Mouse (Mus musculus): ENCODE results near the gene Zbed5. TPM values are rescaled to one million over a fixed set of nuclear protein-coding genes. Genes with fewer than 3 reads are reported as not detected.
"Not testable (repeated sequence)": the region's sequence is repeated elsewhere in the genome, so short reads cannot be mapped to it uniquely, and the experiment has no call there.

Zbed5 gene
- polyA plus RNA-seq, 1 experiment from 2014 or later: 1.8 TPM

DNA sequence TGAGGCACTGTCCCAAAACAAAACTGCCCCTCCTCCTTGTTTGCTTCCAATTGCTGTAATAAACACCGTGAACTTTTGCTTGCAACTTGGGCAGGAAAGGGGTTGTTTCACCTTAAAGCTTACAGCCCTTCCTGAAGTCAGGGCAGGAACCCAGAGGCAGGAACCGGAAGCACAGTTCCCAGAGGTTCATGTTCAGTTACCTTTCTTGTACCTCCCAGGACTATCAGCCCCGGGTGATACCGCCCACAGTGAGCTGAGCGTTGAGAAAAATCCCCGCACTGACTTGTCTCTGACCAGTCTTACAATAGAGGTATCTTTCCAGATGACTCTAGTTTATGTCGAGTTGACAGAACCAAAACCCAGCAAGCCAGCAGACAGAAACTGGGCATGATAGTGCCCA lies 14.1 kb downstream of the Zbed5 start:
- peak overlapping the region; percentile 95 for H3K4me2 ChIP-seq
- H3K27me3 ChIP-seq (replicated peaks): peaks cover 17% of the 10 kb centered on the region; the same call in 1 of the 2 replicates
- WGBS (ENCODE audit: insufficient replicate concordance): 61% methylated on average over 7 of the region's 7 CpGs
- H3K27ac ChIP-seq: no peak overlapping the region
- peak overlapping the region; percentile 63; the same call in 1 of the 2 replicates for H3K4me3 ChIP-seq
- no peaks in the 10 kb centered on the region for H3K36me3 ChIP-seq
- no peak overlapping the region for H3K9ac ChIP-seq
- peaks cover 21% of the 10 kb centered on the region for H3K4me1 ChIP-seq
- no peak for ATAC-seq
- no peaks in the 10 kb centered on the region for H3K9me3 ChIP-seq (replicated peaks)

DNA sequence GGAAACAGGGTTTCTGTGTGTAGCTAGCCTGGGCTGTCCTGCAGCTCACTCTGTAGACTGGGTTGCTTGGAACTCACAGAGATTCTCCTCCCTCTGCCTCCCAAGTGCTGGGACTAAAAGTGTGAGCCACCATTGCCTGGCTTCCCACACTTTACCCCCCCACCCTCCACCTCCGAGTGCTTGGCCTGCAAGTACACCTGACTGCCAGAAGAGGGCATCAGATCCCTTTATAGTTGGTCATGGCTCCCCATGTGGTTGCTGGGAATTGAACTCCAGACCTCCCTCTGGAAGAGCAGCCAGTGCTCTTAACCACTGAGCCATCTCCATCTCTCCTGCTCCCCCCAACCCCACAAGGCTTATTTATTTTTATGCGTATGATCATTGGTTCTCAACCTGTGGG lies 18.5 kb downstream of the Zbed5 start:
- 26% methylated on average over 2 of the region's 2 CpGs for WGBS (ENCODE audit: insufficient replicate concordance)
- Histone ChIP-seq H3K4me1 (peaks cover 20% of the 10 kb centered on the region), H3K9me3 (replicated peaks) (no peaks in the 10 kb centered on the region), H3K27me3 (replicated peaks) (peaks cover 17% of the 10 kb centered on the region; the same call in 1 of the 2 replicates), H3K4me3 (no peak overlapping the region), H3K27ac (no peak overlapping the region), H3K4me2 (no peak overlapping the region), H3K9ac (no peak overlapping the region), H3K36me3 (no peaks in the 10 kb centered on the region)
- ATAC-seq: peak; percentile 46; the same call in 1 of the 2 replicates

DNA sequence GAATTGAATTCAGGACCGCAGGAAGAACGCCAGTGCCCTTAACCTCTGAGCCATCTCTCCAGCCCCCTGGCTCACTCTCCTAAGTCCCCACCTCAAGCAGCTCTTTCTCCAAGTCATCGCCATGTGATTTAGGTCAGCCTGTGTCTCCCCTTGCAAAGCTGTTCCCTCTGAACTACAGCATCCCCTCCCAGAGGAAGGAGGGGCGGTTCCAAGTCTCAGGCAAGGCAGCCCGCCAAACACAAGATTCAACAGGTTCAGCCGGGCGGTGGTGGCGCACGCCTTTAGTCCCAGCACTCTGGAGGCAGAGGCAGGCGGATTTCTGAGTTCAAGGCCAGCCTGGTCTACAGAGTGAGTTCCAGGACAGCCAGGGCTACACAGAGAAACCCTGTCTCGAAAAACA lies 20.0 kb downstream of the Zbed5 start:
- not testable (repeated sequence) for H3K27me3 ChIP-seq (replicated peaks); ATAC-seq; H3K9me3 ChIP-seq (replicated peaks); H3K9ac ChIP-seq; H3K36me3 ChIP-seq; H3K4me3 ChIP-seq; H3K4me2 ChIP-seq; H3K27ac ChIP-seq
- 71% methylated on average over 11 of the region's 11 CpGs for WGBS (ENCODE audit: insufficient replicate concordance)
- peaks cover 13% of the 10 kb centered on the region for H3K4me1 ChIP-seq

GRCm38 (mm10) chr5:129918065-129918651 lies 22.6 kb downstream of the Zbed5 start:
- Histone ChIP-seq H3K36me3 (no peaks in the 10 kb centered on the region), H3K4me2 (no peak overlapping the region), H3K27ac (no peak overlapping the region), H3K4me1 (peaks cover 13% of the 10 kb centered on the region), H3K4me3 (no peak overlapping the region), H3K27me3 (replicated peaks) (no peaks in the 10 kb centered on the region), H3K9ac (no peak overlapping the region), H3K9me3 (replicated peaks) (no peaks in the 10 kb centered on the region)
- ATAC-seq: peak; percentile 56
- 76% methylated on average over 24 of the region's 24 CpGs for WGBS (ENCODE audit: insufficient replicate concordance)

- Histone ChIP-seq H3K9me3 (replicated peaks) (no peaks in the 10 kb centered on the region), H3K36me3 (no peaks in the 10 kb centered on the region), H3K27ac (no peak overlapping the region), H3K4me1 (peaks cover 13% of the 10 kb centered on the region), H3K9ac (no peak overlapping the region), H3K4me2 (no peak overlapping the region), H3K4me3 (no peak overlapping the region), H3K27me3 (replicated peaks) (no peaks in the 10 kb centered on the region)
- peak; percentile 51; the same call in 1 of the 2 replicates for ATAC-seq
- WGBS (ENCODE audit: insufficient replicate concordance): 72% methylated on average over 9 of the region's 9 CpGs
Measured at GRCm38 (mm10) chr5:129918752-129919151, 23.2 kb downstream of the Zbed5 start.

DNA sequence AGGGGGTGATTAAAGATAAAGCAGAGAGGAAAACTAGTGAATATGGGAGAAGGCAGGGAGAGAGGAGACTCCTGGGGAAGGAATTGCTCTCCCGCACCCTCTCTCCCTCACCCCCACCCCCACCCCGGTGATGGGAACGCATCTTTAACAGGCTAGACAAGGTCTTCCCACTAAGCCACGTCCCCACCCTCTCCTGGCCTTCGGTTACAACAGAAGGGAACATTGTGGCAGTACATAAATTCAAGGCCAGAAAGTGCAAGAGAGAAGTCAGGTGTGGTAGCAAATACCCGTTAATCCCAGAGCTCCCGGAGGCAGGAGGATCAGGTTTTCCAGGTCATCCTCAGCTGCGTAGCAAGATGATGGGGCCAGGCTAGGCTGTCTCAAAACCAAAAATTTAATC lies 23.8 kb downstream of the Zbed5 start:
- H3K9ac ChIP-seq: no peak overlapping the region
- no peaks in the 10 kb centered on the region for H3K27me3 ChIP-seq (replicated peaks)
- H3K36me3 ChIP-seq: no peaks in the 10 kb centered on the region
- no peaks in the 10 kb centered on the region for H3K9me3 ChIP-seq (replicated peaks)
- no peak overlapping the region for H3K27ac ChIP-seq
- WGBS (ENCODE audit: insufficient replicate concordance): 68% methylated on average over 8 of the region's 8 CpGs
- peaks cover 13% of the 10 kb centered on the region for H3K4me1 ChIP-seq
- no peak overlapping the region for H3K4me2 ChIP-seq
- ATAC-seq: no peak
- no peak overlapping the region for H3K4me3 ChIP-seq

- H3K9ac ChIP-seq: no peak overlapping the region
- no peak overlapping the region for H3K4me3 ChIP-seq
- no peak overlapping the region for H3K4me2 ChIP-seq
- no peak overlapping the region for H3K27ac ChIP-seq
- H3K4me1 ChIP-seq: peaks cover 13% of the 10 kb centered on the region
- no peaks in the 10 kb centered on the region for H3K36me3 ChIP-seq
- no peak for ATAC-seq
- H3K9me3 ChIP-seq (replicated peaks): no peaks in the 10 kb centered on the region
- WGBS (ENCODE audit: insufficient replicate concordance): 83% methylated on average over 4 of the region's 4 CpGs
- no peaks in the 10 kb centered on the region for H3K27me3 ChIP-seq (replicated peaks)
Measured at GRCm38 (mm10) chr5:129921972-129922371, 26.4 kb downstream of the Zbed5 start.

GRCm38 (mm10) chr5:129924820-129925452 lies 29.4 kb downstream of the Zbed5 start:
- H3K4me3 ChIP-seq: no peak overlapping the region
- H3K4me1 ChIP-seq: peaks cover 5% of the 10 kb centered on the region
- no peak overlapping the region for H3K27ac ChIP-seq
- no peaks in the 10 kb centered on the region for H3K9me3 ChIP-seq (replicated peaks)
- H3K9ac ChIP-seq: no peak overlapping the region
- no peaks in the 10 kb centered on the region for H3K36me3 ChIP-seq
- no peak overlapping the region for H3K4me2 ChIP-seq
- no peak for ATAC-seq
- WGBS (ENCODE audit: insufficient replicate concordance): 71% methylated on average over 8 of the region's 8 CpGs
- no peaks in the 10 kb centered on the region for H3K27me3 ChIP-seq (replicated peaks)

- no peak for ATAC-seq
- Histone ChIP-seq H3K27ac (no peak overlapping the region), H3K4me1 (peaks cover 9% of the 10 kb centered on the region), H3K36me3 (no peaks in the 10 kb centered on the region), H3K9me3 (replicated peaks) (no peaks in the 10 kb centered on the region), H3K4me3 (no peak overlapping the region), H3K27me3 (replicated peaks) (no peaks in the 10 kb centered on the region), H3K9ac (no peak overlapping the region), H3K4me2 (no peak overlapping the region)
- 71% methylated on average over 5 of the region's 5 CpGs for WGBS (ENCODE audit: insufficient replicate concordance)
Measured at GRCm38 (mm10) chr5:129925933-129926332, 30.4 kb downstream of the Zbed5 start.

DNA sequence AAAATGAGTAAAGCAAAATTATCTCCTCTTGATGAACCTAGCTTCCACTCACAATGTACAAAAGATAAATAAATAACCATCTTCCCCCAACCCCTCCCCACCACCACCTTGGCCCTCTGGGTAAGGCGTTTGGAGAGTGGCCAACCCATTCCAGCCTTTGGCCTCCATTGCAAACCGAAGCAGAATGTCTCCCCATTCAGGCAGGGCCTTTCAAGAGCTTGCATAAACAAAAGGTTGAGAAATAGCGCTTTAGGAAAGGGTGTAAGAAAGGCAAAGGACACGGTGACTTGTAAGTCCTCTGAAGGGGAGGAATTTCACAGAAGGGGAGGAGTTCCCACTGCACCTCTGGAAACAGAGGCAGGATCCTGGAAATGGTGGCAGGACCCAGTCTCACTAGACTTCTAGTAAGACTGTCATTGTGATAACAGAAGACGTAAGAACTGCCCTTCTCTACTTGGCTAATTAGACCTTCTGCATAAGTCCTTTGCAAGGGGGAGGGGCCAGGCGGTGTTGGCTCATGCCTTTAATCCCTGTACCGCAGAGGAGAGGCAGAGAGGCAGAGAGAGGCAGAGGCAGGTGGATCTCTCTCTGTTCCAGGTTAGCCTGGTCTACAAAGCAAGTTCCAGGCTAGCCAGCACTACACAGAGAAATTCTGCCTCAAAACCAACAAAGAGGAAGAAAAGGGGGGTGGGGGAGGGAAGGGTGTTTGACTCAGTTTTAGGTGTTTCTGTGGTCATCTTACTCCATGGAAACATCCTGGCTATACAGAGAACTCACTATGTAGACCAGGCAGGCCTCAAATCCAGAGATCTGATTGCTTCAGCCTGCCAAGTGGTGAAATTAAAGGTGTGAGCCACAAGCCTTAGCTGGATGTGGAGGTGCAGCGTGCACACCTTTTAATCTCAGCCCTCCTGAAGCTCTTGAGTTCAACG lies 34.7 kb downstream of the Zbed5 start:
- H3K36me3 ChIP-seq: no peaks in the 10 kb centered on the region
- H3K27ac ChIP-seq: no peak overlapping the region
- ATAC-seq: no peak
- H3K27me3 ChIP-seq (replicated peaks): no peaks in the 10 kb centered on the region
- H3K4me2 ChIP-seq: no peak overlapping the region
- peaks cover 9% of the 10 kb centered on the region for H3K4me1 ChIP-seq
- H3K9ac ChIP-seq: no peak overlapping the region
- H3K9me3 ChIP-seq (replicated peaks): no peaks in the 10 kb centered on the region
- no peak overlapping the region for H3K4me3 ChIP-seq
- 48% methylated on average over 9 of the region's 9 CpGs for WGBS (ENCODE audit: insufficient replicate concordance)

GRCm38 (mm10) chr5:129936941-129937340 lies 41.4 kb downstream of the Zbed5 start:
- H3K4me2 ChIP-seq: no peak overlapping the region
- H3K4me1 ChIP-seq: peaks cover 16% of the 10 kb centered on the region
- no peak for ATAC-seq
- WGBS (ENCODE audit: insufficient replicate concordance): 58% methylated on average over 4 of the region's 4 CpGs
- H3K27me3 ChIP-seq (replicated peaks): no peaks in the 10 kb centered on the region
- no peaks in the 10 kb centered on the region for H3K9me3 ChIP-seq (replicated peaks)
- no peak overlapping the region for H3K4me3 ChIP-seq
- H3K27ac ChIP-seq: no peak overlapping the region
- no peak overlapping the region for H3K9ac ChIP-seq
- H3K36me3 ChIP-seq: no peaks in the 10 kb centered on the region

DNA sequence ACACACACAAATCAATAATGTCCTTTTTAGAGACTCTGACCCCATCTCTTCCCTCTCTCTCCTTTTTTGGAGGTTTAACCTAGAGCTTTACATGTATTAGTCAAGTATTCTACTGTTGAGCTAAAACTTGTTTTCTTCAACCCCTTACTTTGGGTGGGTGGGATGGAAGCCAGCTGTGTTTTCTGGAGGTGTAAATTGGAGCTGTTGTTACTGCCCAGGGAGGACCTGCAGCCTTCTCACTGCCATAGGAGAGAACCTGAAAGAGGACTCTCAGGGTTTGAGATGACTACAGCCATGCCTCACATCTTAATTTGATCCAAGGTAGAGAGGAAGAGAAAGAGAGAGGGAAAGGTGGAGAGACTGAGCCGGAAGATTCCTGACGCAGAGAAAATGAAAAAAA lies 44.8 kb downstream of the Zbed5 start:
- 58% methylated on average over 2 of the region's 2 CpGs for WGBS (ENCODE audit: insufficient replicate concordance)

More for the DNA sequence above, 44.8 kb downstream of the Zbed5 start:
- Histone ChIP-seq H3K36me3 (peaks cover 10% of the 10 kb centered on the region), H3K4me1 (peaks cover 29% of the 10 kb centered on the region), H3K4me2 (peak overlapping the region; percentile 74), H3K27me3 (replicated peaks) (no peaks in the 10 kb centered on the region), H3K4me3 (no peak overlapping the region), H3K9me3 (replicated peaks) (no peaks in the 10 kb centered on the region), H3K27ac (no peak overlapping the region), H3K9ac (no peak overlapping the region)
- no peak for ATAC-seq
